Mouse (Mus musculus): ENCODE data around the gene Sdcbp2.
"Not testable (repeated sequence)": the region's sequence is repeated elsewhere in the genome, so short reads cannot be mapped to it uniquely, and the experiment has no call there.

The Sdcbp2 gene

GRCm38 (mm10) chr2:151562930-151563921, 9.2 kb upstream of the Sdcbp2 start:
- in situ Hi-C loops (cut with MboI; ENCODE audit: unreplicated experiment in 2 of 2), result no loop called here

GRCm38 (mm10) chr2:151564006-151564405, 8.4 kb upstream of the Sdcbp2 start:
- in situ Hi-C loops (cut with MboI; ENCODE audit: unreplicated experiment in 2 of 2), result no loop called here

DNA sequence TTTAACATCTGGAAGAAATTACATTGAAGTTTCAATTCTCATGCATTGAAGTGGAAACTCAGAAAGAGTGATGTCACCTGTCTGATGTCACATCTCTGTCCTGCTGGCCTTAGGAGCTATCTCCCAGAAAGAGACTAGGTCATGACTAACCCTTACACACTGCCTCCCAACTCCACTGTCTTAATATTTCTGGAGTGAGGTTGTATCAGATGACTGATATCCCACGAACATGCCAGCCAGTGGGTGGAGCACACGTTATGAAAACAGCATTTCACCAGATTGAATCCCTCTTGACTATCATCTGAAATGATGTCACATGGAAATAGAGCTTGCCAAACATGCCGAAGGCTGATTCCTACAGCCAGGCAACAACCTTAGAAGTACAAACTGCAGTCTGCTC, 7.4 kb upstream of the Sdcbp2 start:
- in situ Hi-C loops (cut with MboI; ENCODE audit: unreplicated experiment in 2 of 2), result no loop called here

DNA sequence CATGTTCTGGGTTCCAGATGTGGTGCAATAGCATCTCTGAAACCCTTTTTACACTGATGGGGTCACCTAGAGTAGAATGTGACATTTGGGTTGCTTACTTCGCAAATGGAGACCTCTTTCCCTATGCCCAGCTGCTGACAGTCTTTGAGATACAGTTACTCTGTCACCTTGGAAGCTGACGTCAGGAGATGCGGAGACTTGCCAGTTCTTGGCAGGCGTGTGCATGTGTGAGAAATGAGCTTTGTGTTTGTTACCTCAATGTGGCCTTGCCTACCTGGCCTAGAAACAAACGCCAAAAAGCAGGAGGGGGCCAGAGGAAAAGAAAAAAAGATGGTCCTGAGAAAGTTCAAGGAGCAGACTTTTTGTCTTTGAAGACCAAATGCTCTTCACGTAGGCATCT, 5.6 kb upstream of the Sdcbp2 start:
- in situ Hi-C loops (cut with MboI; ENCODE audit: unreplicated experiment in 2 of 2), result no loop called here

- in situ Hi-C loops (cut with MboI; ENCODE audit: unreplicated experiment in 2 of 2), result no loop called here
Observed at GRCm38 (mm10) chr2:151569452-151569851, 3.0 kb upstream of the Sdcbp2 start.

- in situ Hi-C loops (cut with MboI; ENCODE audit: unreplicated experiment in 2 of 2), result no loop called here
Observed at GRCm38 (mm10) chr2:151573667-151574066, 1.2 kb downstream of the Sdcbp2 start.

- in situ Hi-C loops (cut with MboI; ENCODE audit: unreplicated experiment in 2 of 2), result no loop called here
Observed at GRCm38 (mm10) chr2:151574607-151575006, 2.2 kb downstream of the Sdcbp2 start.

DNA sequence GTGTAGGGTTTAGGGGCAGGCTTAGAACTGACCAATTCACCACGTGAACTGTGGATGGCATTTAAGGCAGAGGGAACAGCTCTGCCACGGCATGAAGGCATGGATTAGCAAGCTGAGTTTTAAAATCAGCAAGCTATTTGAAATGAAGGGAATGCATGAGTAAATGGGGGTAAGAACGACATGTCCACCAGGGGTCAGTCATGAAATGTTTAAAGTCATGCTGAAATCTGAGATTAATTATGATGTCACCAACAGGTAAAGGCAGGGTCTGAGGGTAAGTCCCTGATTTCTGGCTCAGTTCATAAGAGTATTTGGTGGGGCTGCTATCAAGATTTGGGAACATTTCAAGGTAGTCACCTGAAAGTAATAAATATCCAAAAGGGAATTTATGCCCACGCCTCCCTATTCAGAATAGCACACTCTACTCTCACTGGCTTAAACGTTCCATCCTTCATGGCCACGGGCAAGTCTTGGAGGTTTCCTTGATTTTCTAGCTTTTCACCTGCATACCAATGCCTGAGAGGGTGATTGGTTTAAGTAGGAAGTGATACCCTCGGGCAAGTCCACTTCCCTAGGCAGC, 2.8 kb downstream of the Sdcbp2 start:
- in situ Hi-C loops (cut with MboI; ENCODE audit: unreplicated experiment in 2 of 2), result no loop called here

DNA sequence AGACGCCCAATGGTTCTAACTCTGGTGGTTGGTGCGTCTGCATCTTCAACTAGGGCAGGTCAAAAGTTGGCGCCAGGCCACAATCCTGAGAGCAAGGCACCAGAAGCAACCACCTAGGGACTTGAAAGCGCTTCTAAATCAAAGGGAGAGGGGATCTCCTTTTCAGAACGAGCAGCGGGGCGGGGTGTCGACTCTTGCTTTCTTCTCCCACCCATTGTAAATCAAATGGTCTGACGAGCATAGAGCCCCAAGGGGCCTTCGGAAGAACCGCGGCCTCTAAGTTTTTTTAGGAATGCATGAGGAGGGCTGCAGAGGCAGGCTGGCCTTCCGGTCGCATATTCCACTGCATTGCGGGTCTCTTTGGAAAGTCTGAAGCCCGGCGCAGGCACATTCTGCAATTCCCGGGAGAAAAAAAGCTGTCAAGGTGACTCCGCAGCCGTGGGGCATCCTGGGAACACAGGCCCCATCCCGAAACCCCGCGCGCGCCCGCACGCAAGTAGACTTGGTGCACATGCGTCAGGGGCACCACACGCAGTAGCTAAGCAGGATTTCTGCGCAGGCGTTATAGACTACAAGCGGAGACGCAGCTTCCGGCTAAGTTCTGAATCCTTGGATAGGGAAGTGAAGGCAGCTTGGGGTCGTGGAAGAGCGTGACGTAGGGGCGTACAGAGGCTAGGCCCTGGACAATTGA, 3.4 kb downstream of the Sdcbp2 start:
- in situ Hi-C loops (cut with MboI; ENCODE audit: unreplicated experiment in 2 of 2), result no loop called here

GRCm38 (mm10) chr2:151579183-151579582, 6.8 kb downstream of the Sdcbp2 start:
- in situ Hi-C loops (cut with MboI; ENCODE audit: unreplicated experiment in 2 of 2), result no loop called here

- in situ Hi-C loops (cut with MboI; ENCODE audit: unreplicated experiment in 2 of 2), result no loop called here
Observed at GRCm38 (mm10) chr2:151580945-151581344, 8.5 kb downstream of the Sdcbp2 start.

GRCm38 (mm10) chr2:151585934-151586333, 13.5 kb downstream of the Sdcbp2 start:
- in situ Hi-C loops (cut with MboI; ENCODE audit: unreplicated experiment in 2 of 2), result no loop called here

DNA sequence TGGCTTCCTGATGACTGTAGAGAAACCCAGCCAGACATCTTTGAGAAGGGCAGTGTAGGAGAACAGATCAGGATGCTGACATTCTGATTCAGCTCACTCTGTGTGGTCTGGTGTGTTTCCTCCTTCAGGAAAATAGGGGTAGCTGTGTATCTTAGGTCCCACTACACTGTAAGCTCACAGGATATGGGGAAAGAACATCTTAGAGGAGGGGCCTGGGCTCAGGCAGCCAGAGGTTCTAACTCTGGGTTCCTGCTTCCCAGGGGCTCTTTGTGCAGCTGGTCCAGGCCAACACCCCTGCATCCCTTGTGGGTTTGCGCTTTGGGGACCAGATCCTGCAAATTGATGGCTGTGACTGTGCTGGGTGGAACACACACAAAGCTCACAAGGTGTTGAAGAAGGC, 14.4 kb downstream of the Sdcbp2 start:
- in situ Hi-C loops (cut with MboI; ENCODE audit: unreplicated experiment in 2 of 2), result no loop called here

- in situ Hi-C loops (cut with MboI; ENCODE audit: unreplicated experiment in 2 of 2), result no loop called here
Observed at GRCm38 (mm10) chr2:151587306-151587705, 14.9 kb downstream of the Sdcbp2 start.

DNA sequence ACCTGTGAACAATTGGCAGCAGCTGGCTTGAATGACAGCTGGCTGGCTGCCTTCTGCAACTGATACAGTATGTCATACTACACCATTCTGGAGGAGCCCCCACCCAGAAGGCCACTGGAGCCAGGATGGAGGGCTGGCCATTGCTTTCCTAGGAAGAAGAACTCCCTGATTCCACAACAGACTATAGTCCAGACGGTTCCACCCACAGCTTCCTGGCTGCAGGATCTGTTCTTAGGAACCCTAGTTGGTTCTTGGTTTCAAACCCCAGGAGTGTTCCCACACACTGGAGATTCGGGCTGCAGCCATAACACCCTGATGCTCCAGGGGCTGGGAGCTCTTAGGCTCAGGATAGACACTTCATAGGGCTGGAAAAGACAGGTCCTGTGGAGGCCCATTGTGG, 25.6 kb downstream of the Sdcbp2 start:
- in situ Hi-C loops (cut with MboI; ENCODE audit: unreplicated experiment in 2 of 2), result no loop called here

DNA sequence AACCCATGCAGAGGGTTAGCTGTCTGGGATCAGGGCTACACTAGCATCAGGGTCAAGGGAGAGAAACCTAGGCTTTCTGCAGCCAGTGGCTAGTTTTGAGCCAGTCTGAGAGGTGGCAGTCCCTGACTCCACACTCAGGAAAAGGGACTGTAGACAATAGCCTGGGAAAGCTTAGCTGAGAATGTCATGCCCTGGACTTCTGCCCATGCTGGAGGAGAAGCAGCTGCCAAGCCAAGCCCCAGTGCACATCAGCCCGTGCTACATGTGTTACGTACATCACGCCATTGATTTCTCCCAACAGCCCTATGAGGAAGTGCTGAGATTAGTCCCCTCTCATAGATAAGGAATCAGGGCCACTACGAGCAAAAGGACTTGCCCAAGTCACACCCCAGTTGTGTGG, 29.7 kb downstream of the Sdcbp2 start:
- in situ Hi-C loops (cut with MboI; ENCODE audit: unreplicated experiment in 2 of 2), result no loop called here

DNA sequence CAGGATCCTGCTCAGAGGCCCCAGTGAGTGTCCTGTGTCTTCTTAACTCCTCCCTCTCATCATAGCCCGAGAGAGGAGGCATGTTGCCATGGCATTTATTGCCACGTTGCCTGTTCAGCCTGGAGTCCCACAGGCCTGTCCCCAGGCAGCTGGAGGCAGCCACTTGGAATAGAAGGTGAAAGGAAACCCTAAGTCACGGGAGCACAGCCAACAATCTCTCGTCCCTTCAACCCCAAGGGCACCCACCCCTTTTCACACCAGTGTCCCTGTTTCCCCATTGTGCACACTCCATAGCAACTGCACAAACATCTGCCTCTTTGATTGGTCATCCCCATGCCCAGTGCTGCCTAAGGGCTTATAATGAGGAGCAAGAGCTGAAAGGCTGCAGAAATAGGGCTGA, 31.2 kb downstream of the Sdcbp2 start:
- in situ Hi-C loops (cut with MboI; ENCODE audit: unreplicated experiment in 2 of 2), result no loop called here

DNA sequence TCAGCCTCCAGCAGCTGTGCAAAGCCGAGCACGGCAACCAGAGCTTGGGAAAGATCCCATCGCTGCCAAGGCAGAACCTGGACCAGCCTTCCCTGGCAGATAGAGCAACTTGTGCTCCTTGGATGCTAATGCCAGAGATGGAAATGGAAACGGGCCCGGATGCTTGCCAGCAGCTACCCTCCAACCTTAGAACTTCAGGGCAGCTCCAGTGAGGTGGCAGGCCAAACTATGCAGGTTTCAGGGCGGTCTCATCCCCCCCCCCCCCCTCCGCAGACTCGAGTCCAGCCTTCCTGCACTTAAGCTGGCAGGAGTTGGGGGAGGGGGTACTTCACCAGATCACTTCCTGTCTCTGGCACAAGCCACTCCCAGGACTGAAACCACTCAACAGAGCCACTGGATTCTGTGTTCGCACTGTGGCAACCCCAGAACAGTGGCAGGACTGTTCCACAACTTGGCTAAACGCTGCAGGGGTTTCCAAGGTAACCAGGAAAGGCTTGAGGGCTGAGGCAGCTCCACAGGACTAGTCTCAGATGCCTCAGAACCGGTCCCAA, 33.1 kb downstream of the Sdcbp2 start:
- in situ Hi-C loops (cut with MboI; ENCODE audit: unreplicated experiment in 2 of 2), result no loop called here

DNA sequence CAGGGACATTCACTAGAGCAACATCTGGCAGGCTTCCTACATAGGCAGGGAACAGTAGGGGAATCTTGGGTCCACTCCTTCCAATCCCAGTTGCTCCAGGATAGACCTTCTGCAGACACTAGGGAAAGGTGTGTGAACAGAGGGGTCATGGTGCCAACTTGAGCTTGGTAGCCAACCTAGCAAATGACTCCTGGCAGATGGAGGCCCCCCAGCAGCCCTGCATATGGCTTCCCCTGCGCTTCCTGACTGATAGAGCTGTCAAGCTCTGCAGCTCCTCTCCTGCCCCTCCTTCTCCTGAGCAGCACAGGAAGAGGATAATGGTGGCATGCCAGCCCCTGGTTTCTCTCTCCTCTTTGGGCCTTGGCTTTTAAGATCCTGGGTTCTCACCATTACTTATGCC, 36.0 kb downstream of the Sdcbp2 start:
- in situ Hi-C loops (cut with MboI; ENCODE audit: unreplicated experiment in 2 of 2), result no loop called here

GRCm38 (mm10) chr2:151609974-151610373, 37.6 kb downstream of the Sdcbp2 start:
- in situ Hi-C loops (cut with MboI; ENCODE audit: unreplicated experiment in 2 of 2), result no loop called here

DNA sequence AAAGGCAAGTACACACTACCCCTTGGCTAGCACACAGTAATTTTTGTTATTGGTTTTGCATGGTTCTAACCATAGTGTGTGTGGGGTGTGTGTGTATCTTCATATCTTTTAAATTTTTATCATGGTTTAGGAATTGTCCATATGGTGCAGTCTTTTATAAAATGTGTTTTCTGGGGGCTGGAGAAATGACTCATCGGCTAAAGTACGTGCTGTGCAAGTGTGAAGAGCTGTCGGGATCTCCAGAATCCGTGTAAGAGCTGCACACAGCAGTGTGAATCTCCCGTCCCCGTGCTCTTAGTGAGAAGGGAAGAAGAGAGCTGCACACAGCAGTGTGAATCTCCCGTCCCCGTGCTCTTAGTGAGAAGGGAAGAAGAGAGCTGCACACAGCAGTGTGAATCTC, 43.4 kb downstream of the Sdcbp2 start:
- in situ Hi-C loops (cut with MboI; ENCODE audit: unreplicated experiment in 2 of 2), result not testable (repeated sequence)

All from v-Abl transformed pro-B cells (cell line).